Mouse (Mus musculus) thymus, adult 2 months (tissue): ENCODE measurements at regions not wholly inside any gene's neighbourhood (a gene's known extent, or its start where the extent isn't known, plus 50 kb on each side); places are given as distances from the start of the nearest gene placed in this dataset.

Source experiments
- CTCF ChIP-seq: fragments of 200-500 bp; IDR thresholded peaks from 2 replicates; pipeline ENCODE4 v1.5.1; 2012; ENCODE audit warnings: mild to moderate bottlenecking, control low read depth, low read length, moderate library complexity, borderline replicate concordance; ENCODE audit not compliant: control insufficient read depth, poor library complexity, insufficient read depth; ENCODE audit errors: extremely low read depth
- POLR2A ChIP-seq: fragments of 200-500 bp; IDR thresholded peaks from 2 replicates; pipeline ENCODE4 v1.6.1; 2012; ENCODE audit warnings: mild to moderate bottlenecking, low read length, control low read depth, moderate library complexity; ENCODE audit not compliant: control insufficient read depth, poor library complexity, insufficient read depth; ENCODE audit errors: extremely low read depth

GRCm38 (mm10) chr10:19194646-19195045 lies 161.7 kb upstream of the Olig3 start:
- TF ChIP-seq CTCF, result no peak
- no peak for TF ChIP-seq POLR2A
